Mouse (Mus musculus) left cerebral cortex, postnatal 36 days (tissue): ENCODE measurements around the gene Hpse2. TPM values are rescaled to one million over a fixed set of nuclear protein-coding genes. Genes with fewer than 3 reads are reported as not detected.
"Not testable (repeated sequence)": the region's sequence is repeated elsewhere in the genome, so short reads cannot be mapped to it uniquely, and the experiment has no call there.

Source experiments
- DNase-seq, 2 experiments: peaks; one replicate each; pipeline ENCODE4 v3.0.0; 2021 to 2022; ENCODE audit warnings: low spot score in 2 of 2, mixed read lengths in 1 of 2
- intact Hi-C: fragments of 180-260 bp; cut with DNase I; formaldehyde crosslinking; loops from one replicate; pipeline ENCODE4 v1.15.1; 2025
- total RNA-seq, 2 experiments: library from RNA; stranded (reverse); gene quantifications; 2 replicates each; pipeline ENCODE4 v1.2.3; 2021

The Hpse2 gene
- total RNA-seq, 2 experiments from 2014 or later: 0.07 to 0.09 TPM

DNA sequence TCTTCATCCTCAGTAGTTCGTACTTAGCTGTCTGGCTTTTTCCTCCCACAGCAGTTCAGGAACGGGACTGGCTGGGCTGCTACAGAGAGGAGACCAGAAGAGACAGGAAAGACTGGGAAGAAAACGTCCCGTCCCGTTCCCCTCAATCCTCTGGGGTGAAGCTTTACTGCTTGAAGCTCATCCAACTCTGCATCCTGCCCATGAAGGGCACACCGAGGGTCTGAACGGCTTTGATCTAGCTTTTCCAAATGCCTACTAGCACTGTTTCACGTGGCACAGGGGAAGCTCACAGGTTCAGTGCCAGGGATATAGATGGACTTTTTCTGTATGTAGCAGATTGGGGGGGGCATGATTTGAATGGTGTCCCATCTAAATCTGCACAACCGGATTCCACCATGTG lies 592.4 kb downstream of the Hpse2 start:
- no peak for DNase-seq
- intact Hi-C loops: loop anchor here (1.0 to 10.0 kb wide), 4 partner anchors 229 to 692 kb away; no protein-coding TSS in a partner anchor

DNA sequence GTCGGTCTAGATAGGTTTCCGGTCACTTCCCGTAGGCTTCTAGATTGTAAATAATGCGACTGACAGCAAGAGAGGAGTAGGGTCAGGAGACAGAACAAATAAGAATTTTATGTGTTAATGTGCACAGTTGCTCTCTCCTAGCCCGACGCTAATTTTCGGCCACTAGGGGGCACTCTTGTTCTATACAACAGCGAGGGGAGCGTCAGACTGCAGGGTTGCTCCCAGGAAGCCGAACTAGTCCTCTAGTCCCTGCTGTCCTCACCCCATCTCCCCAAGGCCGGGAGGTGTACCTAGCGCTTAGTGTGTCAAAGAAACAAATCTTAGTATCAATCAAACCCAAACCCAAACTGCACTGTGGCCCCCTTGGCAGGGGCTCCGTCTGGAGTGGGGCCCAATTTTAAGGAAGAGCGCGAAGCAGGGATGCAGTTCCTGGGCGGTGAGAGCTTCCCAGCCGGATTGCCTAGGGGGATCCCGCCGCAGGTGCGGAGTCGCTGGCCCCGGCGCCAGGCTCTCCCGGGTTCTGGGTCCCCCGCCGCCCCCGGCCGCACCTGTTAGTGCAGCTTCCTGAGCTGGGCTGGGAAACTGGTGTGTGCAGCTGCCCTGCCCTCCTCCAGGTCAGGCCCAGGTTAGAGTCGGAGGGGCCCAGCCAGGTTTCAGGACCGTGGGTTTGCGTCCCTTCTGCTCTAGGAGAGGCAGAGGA lies 593.1 kb downstream of the Hpse2 start:
- DNase-seq: peak; percentile 85 to 91
- intact Hi-C loops: loop anchor here (1.0 to 10.0 kb wide), 4 partner anchors 230 to 692 kb away; no protein-coding TSS in a partner anchor

DNA sequence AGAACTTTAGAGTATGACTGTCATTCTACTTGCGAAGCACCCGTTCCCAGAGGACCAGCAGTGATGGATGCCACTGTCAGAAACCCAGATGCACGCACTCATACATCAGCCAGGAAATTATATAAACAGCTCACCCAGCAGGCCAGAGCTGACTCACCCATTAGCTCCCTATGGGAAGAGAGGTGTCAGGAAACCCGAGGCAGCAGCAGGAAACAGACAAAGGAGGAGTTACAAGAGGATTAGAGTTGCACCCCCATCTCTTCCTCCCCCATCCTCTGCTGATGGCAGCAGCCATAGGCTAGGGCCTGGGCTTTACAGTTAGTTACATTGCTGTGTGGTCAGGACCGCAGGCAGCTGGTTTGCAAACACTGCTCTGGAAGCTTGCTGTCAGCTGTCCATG lies 599.8 kb downstream of the Hpse2 start:
- intact Hi-C loops: no loop called here
- no peak for DNase-seq

DNA sequence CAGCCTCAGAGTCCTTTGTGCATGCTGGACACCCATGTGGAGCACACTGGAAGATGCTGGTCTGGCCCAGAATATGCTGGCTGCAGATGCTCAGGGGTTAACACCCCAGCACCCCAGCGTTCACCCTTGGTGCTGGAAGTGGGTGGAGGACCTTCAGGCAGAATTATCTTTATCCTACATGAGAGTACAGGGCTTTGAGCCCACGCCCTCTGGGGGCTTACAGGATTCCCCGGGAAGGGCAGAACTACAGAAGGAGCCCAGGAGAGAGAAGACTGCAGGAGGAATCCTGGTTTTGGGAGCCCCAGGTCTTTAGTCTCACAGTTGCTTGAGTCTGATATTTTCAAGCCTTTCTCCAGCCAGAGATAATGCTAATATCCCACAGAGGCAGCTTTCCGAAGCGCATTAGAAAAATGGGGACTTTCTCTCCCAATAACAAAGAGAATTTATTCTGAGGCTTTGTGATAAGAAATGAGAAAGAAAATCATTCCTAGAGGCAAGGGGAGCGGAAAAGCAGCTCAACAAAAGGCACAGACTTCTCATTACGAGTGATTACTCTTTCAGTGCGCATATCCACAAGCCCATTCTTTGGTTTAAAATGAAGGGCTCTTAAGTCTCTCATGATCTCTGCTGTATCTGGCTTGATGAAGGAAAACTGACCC lies 602.5 kb downstream of the Hpse2 start:
- intact Hi-C loops: no loop called here
- DNase-seq: no peak

DNA sequence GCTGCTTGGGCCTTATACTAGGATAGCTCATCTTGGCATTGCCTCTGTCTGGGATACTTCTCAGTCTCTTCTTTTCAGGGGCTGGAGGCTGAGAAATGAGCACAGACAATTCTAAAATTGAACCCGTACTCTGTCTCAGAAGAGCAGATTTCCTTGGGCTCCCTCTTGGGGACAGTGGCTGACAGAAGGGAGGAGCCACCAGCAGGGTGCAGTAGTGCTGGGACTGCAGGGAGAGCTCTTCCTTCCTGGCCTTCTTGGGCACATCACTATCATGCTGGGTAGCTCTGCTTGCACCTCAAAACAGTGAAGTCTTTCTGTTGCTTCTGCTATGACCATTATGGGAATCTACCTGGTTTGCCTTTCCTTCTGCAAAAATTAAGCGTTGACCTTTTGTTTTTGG lies 603.0 kb downstream of the Hpse2 start:
- DNase-seq: no peak
- intact Hi-C loops: no loop called here

DNA sequence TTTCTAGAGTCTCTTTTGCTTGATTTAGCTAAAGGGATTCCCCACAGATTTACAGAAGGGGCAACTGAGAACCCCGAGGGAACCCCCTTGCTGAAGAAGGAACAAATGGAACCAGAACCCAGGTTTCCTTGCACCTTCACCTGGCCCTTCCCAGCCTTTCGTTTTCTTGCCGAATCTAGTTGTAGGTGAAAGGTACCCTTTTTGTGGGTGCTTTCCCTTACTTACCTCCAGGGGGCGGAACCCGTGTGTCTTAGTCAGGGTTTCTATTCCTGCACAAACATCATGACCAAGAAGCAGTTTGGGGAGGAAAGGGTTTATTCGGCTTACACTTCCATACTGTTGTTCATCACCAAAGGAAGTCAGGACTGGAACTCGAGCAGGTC lies 608.0 kb downstream of the Hpse2 start:
- DNase-seq, intact Hi-C loops: not testable (repeated sequence)

DNA sequence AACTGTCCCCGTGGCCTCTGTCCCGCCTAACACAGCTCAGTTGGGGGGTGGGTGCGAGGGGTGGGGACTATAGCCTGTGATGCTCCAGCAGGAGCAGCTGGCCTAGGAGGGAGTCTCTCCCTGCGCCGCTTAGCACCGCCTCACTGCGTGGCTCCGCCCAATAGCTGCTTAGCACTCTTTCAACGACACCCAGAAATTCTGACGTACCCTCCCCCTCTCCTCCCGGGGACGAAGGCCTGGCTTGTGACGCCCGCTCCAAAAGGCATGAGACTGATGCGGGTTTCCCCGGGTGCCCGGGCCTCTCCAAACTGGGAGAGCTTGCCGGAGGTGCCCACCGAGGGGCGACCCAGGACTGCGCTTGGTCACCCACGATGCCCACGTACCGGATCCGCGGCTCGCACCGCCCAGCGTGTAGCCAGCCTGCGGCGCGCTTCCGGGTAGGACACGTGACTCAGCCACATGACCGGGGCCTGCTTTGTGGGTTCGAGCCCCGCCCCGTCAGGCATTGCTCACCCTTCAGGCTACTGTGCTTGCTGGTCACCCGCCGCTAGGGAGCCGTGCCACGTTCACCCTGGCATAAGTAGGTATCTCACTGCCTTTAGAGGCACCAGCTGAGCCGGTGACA lies 608.5 kb downstream of the Hpse2 start, which contains the start of gene Hps1:
TSS of gene Hps1 (minus strand) at position 448 of the 625 bp plus-strand sequence.
- intact Hi-C loops: no loop called here
- DNase-seq: peak; percentile 92

DNA sequence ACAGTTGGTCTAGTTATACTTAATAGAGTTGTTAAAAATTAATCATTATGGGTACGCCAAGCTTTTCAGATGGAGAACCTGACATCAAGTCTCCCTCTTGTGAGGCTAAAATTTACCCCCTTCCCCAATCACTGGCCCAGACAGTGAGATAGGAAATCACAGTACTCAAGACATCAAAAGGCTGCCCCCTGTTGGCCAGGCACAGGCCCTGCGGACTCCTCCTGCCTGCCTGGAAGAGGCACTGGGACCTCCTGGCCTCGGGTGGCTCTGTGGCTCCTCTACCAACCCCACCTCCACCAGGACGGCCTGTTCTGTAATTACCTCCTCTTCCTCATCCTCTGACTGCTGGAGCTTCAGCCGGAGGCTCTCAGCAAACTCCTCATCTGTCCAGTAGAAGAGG lies 610.4 kb downstream of the Hpse2 start:
- no peak for DNase-seq
- intact Hi-C loops: no loop called here

DNA sequence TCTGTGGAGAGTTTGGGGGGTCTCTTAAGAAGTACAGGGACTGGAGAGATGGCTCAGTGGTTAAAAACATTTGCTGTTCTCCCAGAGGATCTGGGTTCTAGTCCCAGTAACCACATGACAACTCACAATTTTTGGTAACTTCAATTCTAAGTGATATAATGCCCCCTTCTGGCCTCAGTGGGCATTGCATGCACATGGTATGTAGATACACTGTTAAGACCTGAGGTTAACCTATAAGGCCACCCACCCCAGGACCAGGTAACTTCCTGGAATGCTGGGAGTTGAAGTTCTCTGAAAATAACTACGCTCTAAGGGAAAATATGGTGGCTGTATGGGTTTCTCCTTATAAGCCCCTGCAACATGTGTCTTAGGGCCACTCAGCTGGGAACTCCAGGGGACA lies 611.3 kb downstream of the Hpse2 start:
- DNase-seq: no peak
- intact Hi-C loops: no loop called here

DNA sequence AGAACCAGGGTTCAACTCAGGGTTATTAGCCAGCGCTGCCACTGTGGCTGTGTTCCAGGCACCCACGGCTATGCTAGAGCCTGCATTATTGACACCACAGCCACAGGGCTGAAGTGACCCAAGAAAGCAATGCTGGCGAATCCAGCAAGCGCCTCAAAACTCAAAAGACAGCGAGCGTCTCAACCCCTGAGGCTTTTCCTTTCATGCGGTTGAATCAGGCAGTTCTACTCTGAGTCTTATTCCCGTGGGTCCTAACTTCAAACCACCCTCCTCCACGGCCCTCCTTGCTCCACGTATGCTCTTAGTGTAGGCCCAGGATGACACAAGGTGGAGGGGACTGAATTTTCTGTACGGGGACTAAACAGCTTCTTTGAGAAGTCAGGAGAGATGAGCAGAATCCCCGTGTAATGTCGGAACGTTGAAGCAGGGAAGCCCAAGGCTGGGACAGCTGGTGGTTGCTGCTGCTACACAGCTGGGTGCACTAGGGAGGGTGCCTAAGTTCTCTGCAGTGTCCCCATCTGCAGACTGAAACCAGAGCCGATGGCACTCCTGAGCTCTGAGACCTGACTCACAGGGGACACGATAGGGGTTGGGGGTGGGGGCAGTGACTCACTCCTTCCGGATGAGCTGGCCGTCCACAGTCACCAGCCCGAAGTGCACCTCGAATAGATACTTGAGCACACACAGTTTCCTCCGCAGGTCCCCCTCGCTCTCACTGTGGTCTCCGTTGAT lies 617.8 kb downstream of the Hpse2 start:
- DNase-seq: no peak

DNA sequence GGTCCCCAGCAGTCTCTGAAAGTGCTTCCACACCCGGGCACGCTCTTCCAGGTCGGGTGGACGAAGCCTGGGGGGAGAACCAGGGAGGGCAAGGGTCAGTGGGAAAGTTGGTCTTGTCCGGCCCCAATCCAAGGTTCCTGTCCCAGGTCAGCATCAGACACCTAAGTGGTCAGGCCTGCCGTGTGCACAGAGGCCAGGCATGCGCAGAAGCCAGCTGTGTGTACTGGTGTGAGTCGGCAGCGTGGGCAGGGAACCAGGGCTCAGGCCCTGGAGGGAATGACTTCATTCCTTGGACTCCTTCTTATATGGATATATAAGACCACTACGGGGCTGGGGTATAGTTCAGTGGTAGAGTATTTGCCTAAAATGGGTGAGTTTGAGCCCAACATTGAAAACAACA lies 618.5 kb downstream of the Hpse2 start:
- intact Hi-C loops: no loop called here
- DNase-seq: no peak

More for the DNA sequence above, 617.8 kb downstream of the Hpse2 start:
- intact Hi-C loops: no loop called here

DNA sequence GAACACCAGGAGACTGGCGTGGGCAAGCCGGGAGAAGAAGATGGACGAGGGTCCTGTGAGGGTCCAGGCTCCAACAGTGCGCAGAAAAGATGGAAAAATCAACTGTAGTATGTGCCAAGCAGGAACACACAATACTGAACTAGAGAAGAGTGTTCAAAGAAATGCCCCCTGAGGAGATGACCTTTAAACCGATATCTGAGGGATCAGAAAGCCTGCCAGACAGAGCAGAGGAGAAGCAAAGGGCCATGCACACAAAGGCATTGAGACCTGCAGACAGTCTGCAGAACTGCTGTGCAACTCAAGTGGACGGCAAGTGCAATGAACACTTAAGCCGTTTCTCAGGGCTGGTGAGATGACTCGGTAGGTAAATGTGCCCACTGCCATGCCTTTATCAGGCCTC lies 620.8 kb downstream of the Hpse2 start:
- intact Hi-C loops: no loop called here
- no peak for DNase-seq

DNA sequence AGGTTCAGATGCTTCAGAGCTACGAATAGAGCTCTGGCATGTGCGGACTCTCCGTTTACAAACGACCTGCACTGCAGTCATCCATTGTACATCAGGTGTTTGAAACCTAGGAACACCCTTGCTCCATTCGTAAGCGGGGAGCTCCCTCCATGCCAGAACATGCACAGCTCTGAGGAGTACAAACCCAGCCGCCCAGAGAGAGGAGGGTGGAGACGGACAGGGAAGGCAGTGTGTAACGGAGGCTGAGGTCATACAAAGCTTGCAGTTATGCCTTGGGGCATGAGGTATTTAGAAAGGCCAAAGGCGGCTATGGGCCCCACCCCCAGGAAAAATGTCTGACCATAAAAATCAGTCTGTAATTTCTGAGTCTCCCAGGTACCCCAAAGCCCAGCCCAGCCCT lies 623.8 kb downstream of the Hpse2 start:
- DNase-seq: no peak
- intact Hi-C loops: no loop called here

DNA sequence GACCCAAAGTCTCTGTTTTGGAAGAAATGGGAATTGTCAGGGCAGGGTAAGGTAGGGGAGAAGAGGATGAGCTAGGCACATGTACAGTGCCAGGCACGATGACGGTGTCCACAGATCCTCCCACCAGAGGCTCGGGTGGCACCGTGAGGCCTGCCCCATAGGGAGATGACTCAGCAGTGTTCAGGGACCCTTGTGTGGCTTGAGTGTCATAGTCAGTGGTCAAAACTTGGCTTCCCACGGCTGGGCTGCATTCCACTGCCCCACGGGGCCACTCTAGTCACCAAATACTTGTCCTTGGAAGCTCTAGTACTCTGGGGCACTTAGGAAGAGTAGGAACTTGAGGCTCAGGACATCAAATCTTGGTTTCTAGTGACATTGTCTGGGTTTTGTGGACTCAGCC lies 631.5 kb downstream of the Hpse2 start:
- intact Hi-C loops: no loop called here
- no peak for DNase-seq

DNA sequence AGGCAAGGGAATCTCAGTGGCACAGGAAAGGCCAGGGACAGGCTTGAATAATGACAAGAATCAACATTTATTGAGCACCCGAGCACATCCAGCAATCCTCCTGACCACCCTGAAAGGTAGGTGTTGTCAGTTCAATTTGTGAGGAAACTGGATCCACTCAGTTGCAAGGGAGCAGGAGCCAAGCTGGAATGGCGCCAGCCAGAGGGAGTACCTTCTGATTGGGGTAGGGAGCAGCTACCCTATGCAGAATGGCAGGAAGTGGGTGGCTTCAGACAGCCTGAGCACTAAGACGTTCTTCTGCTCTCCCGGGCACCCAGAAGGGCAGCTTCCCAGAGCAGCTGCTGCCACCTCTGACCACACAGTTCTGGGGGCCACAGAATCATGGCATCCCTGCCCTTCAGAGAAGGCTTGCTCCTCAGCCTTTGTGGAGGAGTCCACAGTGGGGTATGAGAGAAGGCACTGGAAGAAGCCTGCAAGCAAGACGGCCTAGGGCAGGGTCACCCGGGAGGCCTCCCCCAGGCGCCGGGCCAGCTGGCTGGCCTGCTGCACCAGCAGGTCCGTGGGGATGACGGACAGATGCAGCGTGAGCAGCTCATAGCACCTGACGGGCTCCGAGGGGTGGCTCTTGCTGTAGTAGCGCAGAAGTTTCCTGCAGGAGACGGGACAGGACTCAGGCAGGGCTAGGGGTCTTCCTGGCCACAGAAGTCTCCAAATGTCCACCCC lies 632.8 kb downstream of the Hpse2 start:
- no peak for DNase-seq
- intact Hi-C loops: no loop called here

DNA sequence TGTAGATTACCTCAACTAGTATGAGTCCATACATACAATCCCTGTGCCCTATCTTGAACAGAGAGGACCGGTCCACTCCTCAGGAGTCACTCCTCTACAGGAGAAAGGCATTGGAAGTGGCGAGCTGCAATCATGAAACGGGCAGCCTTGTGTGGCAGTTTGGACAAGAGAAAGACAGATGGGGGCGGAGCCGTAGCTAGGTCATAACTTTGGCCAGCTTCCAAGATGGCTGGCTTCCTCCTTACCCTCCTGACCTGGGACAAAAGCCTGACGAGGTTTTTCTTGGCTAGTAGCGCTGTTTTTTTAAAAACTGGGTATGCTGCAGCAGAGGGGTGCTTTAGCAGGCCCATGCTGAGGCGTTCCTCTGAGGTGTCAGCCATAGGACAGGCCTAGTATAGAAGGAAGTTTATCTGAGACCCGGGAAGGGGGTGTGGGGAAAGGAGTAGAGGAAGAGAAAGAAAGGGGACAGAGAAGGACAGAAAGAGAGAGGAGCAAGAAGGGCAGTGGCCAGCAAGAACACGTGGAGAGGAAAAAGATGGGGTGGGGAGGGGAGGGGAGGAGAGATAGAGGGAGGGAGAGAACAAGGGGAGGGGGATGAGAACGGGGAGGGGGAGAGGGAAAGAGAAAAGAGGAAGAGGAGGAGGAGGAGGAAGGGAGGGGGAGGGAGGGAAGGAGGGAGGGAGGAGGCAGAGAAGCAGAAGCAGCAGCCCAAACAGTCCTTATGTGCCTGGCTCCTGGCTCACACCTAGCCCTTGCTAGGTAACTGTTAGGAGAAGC lies 634.8 kb downstream of the Hpse2 start:
- peak in 1 of 2 experiments; percentile 34 for DNase-seq
- intact Hi-C loops: no loop called here

DNA sequence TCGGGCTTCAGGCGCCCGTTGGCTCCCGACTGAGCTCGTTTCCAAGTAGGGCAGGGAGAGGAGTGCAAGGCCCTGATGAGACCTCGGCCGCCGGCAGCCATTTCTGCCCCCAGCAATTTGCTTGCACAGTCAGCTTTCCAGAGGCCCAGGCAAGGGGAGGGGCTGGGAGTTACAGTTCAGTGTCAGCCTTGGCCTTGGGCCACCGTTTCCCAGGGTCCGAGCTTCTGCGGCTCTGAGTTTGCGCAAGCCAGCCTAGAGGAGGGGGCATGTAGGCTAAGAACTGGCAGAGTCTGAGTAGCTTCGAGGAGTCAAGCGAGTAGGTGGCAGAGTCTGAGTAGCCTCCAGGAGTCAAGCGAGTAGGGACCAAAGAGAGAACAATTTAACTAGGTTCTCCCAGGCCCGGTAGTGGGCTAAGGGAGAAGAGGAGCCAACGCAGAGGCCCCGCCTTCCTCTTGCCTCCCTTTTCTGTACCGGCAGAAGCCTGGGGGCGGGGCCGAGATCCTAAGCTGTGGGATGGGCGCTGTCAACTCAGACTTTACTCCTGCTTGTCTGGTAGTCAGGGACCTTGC lies 635.7 kb downstream of the Hpse2 start, which contains the start of gene Pyroxd2:
TSS of gene Pyroxd2 (minus strand) at position 413 of the 569 bp plus-strand sequence.
- DNase-seq: peak; percentile 40 to 47
- intact Hi-C loops: no loop called here

DNA sequence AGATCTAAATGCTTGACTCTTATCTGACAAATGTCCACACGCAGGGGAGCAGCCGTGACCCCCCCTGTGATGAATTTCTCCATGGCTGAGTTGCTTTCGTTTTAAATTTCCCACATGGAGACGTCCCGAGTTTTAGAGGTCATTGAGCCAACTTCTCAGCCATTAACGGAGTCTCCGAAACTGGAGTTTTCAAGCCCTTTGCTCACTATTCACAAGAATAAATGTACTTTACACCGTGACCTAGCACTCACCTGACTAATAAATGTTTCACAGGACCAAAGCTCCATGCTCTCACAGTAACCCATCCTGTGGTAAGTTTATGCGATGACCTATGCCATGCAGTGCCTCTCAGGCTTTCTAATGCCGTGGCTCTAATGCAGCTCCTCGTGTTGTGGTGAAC lies 638.0 kb downstream of the Hpse2 start:
- intact Hi-C loops: no loop called here
- no peak for DNase-seq
